Mouse (Mus musculus) forebrain, embryonic 14.5 days (tissue): Measurements from ENCODE around the gene Primpol. TPM values are rescaled to one million over a fixed set of nuclear protein-coding genes. Genes with fewer than 3 reads are reported as not detected.
A peak's percentile ranks its signal among the peaks of the same experiment; 100 is the strongest.
"Not testable (repeated sequence)": the region's sequence is repeated elsewhere in the genome, so short reads cannot be mapped to it uniquely, and the experiment has no call there.

Source experiments
- ATAC-seq: fragments of 200-750 bp; cut with Nextera tagmentation; 2 replicates; pipeline ENCODE4 v1.8.0; 2017; ENCODE audit warnings: mild to moderate bottlenecking, moderate library complexity
- DNase-seq: peaks from one replicate; pipeline ENCODE4 v3.0.0-alpha.2; 2015; ENCODE audit warnings: low spot score
- H3K27ac ChIP-seq: fragments of 300-500 bp; sonication (generic); 2 replicates; pipeline ENCODE4 v1.5.1; 2014; ENCODE audit warnings: low read depth, mild to moderate bottlenecking, control low read depth, low read length, moderate library complexity
- H3K27me3 ChIP-seq: fragments of 300-500 bp; sonication (generic); replicated peaks from 2 replicates; pipeline ENCODE4 v1.6.1; 2014; ENCODE audit warnings: low read length, control low read depth, mixed read lengths; ENCODE audit not compliant: control insufficient read depth, insufficient read depth
- H3K36me3 ChIP-seq: fragments of 300-500 bp; sonication (generic); 2 replicates; pipeline ENCODE4 v1.6.1; 2014; ENCODE audit warnings: low read length, control low read depth; ENCODE audit not compliant: control insufficient read depth, insufficient read depth
- H3K4me1 ChIP-seq: fragments of 300-500 bp; sonication (generic); 2 replicates; pipeline ENCODE4 v1.6.1; 2014; ENCODE audit warnings: antibody characterized with exemption, low read length, control low read depth; ENCODE audit not compliant: control insufficient read depth, insufficient read depth
- H3K4me2 ChIP-seq: fragments of 300-500 bp; sonication (generic); 2 replicates; pipeline ENCODE4 v1.6.1; 2014; ENCODE audit warnings: mild to moderate bottlenecking, control low read depth, low read length
- H3K4me3 ChIP-seq: fragments of 300-500 bp; sonication (generic); 2 replicates; pipeline ENCODE4 v1.5.1; 2014; ENCODE audit warnings: low read depth, low read length, control low read depth
- H3K9ac ChIP-seq: fragments of 300-500 bp; sonication (generic); 2 replicates; pipeline ENCODE4 v1.6.1; 2014; ENCODE audit warnings: mild to moderate bottlenecking, low read length, control low read depth, moderate library complexity
- H3K9me3 ChIP-seq: fragments of 300-500 bp; sonication (generic); replicated peaks from 2 replicates; pipeline ENCODE4 v1.6.1; 2016; ENCODE audit warnings: low read length, control low read depth, mixed read lengths; ENCODE audit not compliant: control insufficient read depth
- WGBS: fragments of 180-500 bp; shearing (Covaris S2); extraction: QIAGEN DNeasy Blood & Tissue Kit; methylation state at CpG from one replicate; pipeline ENCODE4 v1.1.7; 2014; 5-methylcytosine and 5-hydroxymethylcytosine counted together
- polyA plus RNA-seq: library from polyadenylated mRNA; unstranded; fragments of >200 nt; fragmentation: Nextera tagmentation; extraction: Ambion mirVana; gene quantifications from 2 replicates; pipeline ENCODE4 v1.2.1, GENCODE M21; 2014

Gene Primpol
- polyA plus RNA-seq, 1 experiment from 2014 or later: 6.7 TPM

DNA sequence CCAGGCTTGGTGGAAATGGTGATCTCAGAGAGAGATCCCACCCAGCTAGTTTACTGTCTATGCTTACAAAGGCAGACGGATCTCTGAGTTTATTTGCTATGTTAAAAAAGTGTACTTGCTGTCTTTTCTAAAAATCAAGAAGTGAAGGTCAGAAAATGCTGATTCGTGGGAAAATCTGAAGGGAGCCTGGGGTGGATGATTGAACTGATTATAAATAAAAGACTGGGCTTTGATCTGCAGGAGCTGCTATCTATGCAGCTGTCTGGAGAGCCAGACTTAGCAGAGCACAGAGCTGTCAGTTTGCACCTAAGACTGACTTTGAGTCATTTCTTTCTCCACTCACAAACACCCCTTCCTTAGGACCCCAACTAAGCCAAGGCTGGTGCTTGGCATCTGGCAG, 19.6 kb downstream of the Primpol start:
- H3K4me1 ChIP-seq: no peaks in the 10 kb centered on the region
- DNase-seq: no peak
- no peak overlapping the region for H3K27ac ChIP-seq
- H3K4me2 ChIP-seq: no peak overlapping the region
- 91% methylated on average over 2 of the region's 2 CpGs for WGBS
- H3K9ac ChIP-seq: no peak overlapping the region
- H3K36me3 ChIP-seq: 0 out of 2 replicates have a peak, but pooled peaks cover 2% of the 10 kb centered on the region
- no peak overlapping the region for H3K4me3 ChIP-seq
- no peak for ATAC-seq
- no peaks in the 10 kb centered on the region for H3K9me3 ChIP-seq
- no peaks in the 10 kb centered on the region for H3K27me3 ChIP-seq

DNA sequence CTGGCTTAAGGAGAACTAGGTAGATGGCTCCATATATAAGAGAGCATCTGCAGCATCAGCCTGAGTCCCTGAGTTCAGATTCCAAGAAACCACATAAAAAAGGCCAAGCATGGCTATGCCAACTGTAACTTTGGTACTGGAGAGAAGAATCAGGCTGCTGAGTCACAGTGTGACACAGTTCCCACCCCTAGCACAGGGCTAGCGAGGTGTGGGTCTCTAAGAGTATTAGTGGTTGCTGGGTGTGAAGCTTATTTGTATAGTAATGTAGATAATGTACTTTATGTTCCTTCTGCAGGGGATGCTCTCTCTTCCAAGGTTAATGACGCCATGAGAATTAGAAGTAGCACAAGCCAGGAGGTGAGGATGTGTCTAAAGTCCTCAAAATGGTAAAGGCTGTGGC, 20.5 kb downstream of the Primpol start:
- ATAC-seq (no peak), DNase-seq (no peak)
- H3K27me3 ChIP-seq: no peaks in the 10 kb centered on the region
- H3K9me3 ChIP-seq: no peaks in the 10 kb centered on the region
- WGBS: 90% methylated on average over 2 of the region's 2 CpGs
- 0 out of 2 replicates have a peak, but pooled peaks cover 2% of the 10 kb centered on the region for H3K36me3 ChIP-seq
- H3K9ac ChIP-seq: no peak overlapping the region
- H3K4me1 ChIP-seq: no peaks in the 10 kb centered on the region
- H3K27ac ChIP-seq: no peak overlapping the region
- H3K4me3 ChIP-seq: no peak overlapping the region
- H3K4me2 ChIP-seq: no peak overlapping the region

GRCm38 (mm10) chr8:46595593-46595992, 21.4 kb downstream of the Primpol start:
- DNase-seq (no peak), ATAC-seq (no peak)
- WGBS: 91% methylated on average over 2 of the region's 2 CpGs
- no peaks in the 10 kb centered on the region for H3K4me1 ChIP-seq
- H3K27me3 ChIP-seq: no peaks in the 10 kb centered on the region
- H3K4me3 ChIP-seq: no peak overlapping the region
- H3K27ac ChIP-seq: no peak overlapping the region
- no peak overlapping the region for H3K4me2 ChIP-seq
- no peak overlapping the region for H3K9ac ChIP-seq
- no peaks in the 10 kb centered on the region for H3K9me3 ChIP-seq
- H3K36me3 ChIP-seq: 0 out of 2 replicates have a peak, but pooled peaks cover 2% of the 10 kb centered on the region

- H3K4me1 ChIP-seq: no peaks in the 10 kb centered on the region
- H3K4me3 ChIP-seq: no peak overlapping the region
- H3K4me2 ChIP-seq: no peak overlapping the region
- H3K9ac ChIP-seq: no peak overlapping the region
- no peak overlapping the region for H3K27ac ChIP-seq
- no peak for ATAC-seq
- no peaks in the 10 kb centered on the region for H3K9me3 ChIP-seq
- H3K27me3 ChIP-seq: no peaks in the 10 kb centered on the region
- no peaks in the 10 kb centered on the region for H3K36me3 ChIP-seq
- DNase-seq: peak; percentile 8
- WGBS: 82% methylated on average over 2 of the region's 2 CpGs
Observed at GRCm38 (mm10) chr8:46593772-46594171, 23.2 kb downstream of the Primpol start.

DNA sequence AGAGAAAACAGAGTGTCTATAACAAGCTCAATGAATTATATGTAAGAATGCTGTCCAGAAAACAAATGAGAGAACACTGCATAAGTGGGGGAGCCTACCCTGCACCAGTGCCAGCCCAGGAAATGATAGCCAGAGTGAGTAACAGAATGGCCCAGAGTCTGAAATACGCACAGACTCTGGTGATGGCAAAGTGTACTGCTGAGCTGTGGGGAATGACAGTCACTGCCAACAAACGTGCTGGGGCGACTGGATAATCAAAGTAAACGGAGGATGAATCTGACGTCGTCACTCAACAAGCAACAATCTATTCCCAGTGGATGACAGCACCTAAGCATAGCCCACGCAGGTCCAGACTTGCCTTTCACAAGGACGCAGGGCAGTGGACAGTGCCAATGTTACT, 23.9 kb downstream of the Primpol start:
- H3K9ac ChIP-seq: no peak overlapping the region
- no peaks in the 10 kb centered on the region for H3K36me3 ChIP-seq
- H3K4me1 ChIP-seq: no peaks in the 10 kb centered on the region
- H3K4me3 ChIP-seq: no peak overlapping the region
- H3K27ac ChIP-seq: no peak overlapping the region
- peak; percentile 11 for DNase-seq
- no peaks in the 10 kb centered on the region for H3K9me3 ChIP-seq
- WGBS: 82% methylated on average over 8 of the region's 8 CpGs
- no peak overlapping the region for H3K4me2 ChIP-seq
- no peak for ATAC-seq
- H3K27me3 ChIP-seq: no peaks in the 10 kb centered on the region

DNA sequence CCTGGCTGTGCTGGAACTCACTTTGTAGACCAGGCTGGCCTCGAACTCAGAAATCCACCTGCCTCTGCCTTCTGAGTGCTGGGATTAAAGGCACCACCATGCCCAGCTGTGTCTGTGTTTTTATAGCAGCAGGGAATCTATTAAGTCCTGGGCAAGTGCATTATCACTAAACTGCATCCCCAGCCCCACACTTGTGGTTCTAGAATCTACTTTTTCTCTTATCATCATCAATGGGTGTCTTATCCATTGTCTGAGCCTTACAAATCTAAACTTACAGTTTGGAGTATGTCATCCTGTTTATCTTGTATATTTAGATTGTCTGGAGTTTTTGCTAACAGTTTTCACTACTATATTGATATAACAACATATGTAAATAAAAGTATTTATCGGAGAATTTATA, 28.3 kb downstream of the Primpol start:
- ATAC-seq (no peak), DNase-seq (no peak)
- H3K9ac ChIP-seq: no peak overlapping the region
- H3K4me1 ChIP-seq: no peaks in the 10 kb centered on the region
- H3K27me3 ChIP-seq: no peaks in the 10 kb centered on the region
- H3K4me3 ChIP-seq: no peak overlapping the region
- WGBS: 95% methylated on average over 2 of the region's 2 CpGs
- H3K36me3 ChIP-seq: no peaks in the 10 kb centered on the region
- H3K4me2 ChIP-seq: no peak overlapping the region
- no peak overlapping the region for H3K27ac ChIP-seq
- H3K9me3 ChIP-seq: no peaks in the 10 kb centered on the region

- no peak for DNase-seq
- Histone ChIP-seq H3K4me2 (no peak overlapping the region), H3K9me3 (no peaks in the 10 kb centered on the region), H3K36me3 (no peaks in the 10 kb centered on the region), H3K9ac (no peak overlapping the region), H3K4me1 (no peaks in the 10 kb centered on the region), H3K4me3 (no peak overlapping the region), H3K27ac (no peak overlapping the region), H3K27me3 (no peaks in the 10 kb centered on the region)
- ATAC-seq: no peak
- 94% methylated on average over 5 of the region's 5 CpGs for WGBS
Observed at GRCm38 (mm10) chr8:46587911-46588310, 29.1 kb downstream of the Primpol start.

DNA sequence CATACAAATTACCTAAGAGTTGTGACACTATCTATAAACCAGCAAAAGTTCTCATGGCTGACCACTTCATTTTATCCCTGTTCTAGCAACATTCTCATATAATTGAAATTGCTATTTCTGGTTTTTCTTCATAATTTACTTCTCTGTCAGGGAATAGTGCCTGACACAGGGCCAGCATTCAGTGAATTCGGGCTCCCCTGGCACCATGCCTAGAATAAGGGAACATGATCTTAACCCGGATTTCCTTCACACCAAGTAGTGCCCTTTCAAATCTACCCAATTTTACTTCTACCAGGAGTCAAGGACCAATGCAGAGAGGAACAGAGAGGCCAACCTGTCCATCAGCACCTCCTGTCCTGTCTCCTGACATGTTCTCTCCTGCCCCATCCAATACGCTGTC, 31.4 kb downstream of the Primpol start:
- Histone ChIP-seq H3K9ac (no peak overlapping the region), H3K4me3 (no peak overlapping the region), H3K27me3 (no peaks in the 10 kb centered on the region), H3K4me1 (no peaks in the 10 kb centered on the region), H3K4me2 (no peak overlapping the region), H3K36me3 (peaks cover 12% of the 10 kb centered on the region; the same call in 1 of the 2 replicates), H3K27ac (no peak overlapping the region), H3K9me3 (no peaks in the 10 kb centered on the region)
- no peak for DNase-seq
- 86% methylated on average over 3 of the region's 3 CpGs for WGBS
- no peak for ATAC-seq

GRCm38 (mm10) chr8:46584328-46584727, 32.7 kb downstream of the Primpol start:
- H3K9ac ChIP-seq, H3K9me3 ChIP-seq, ATAC-seq: not testable (repeated sequence)

More at GRCm38 (mm10) chr8:46584328-46584727, 32.7 kb downstream of the Primpol start:
- not testable (repeated sequence) for H3K27me3 ChIP-seq, H3K4me3 ChIP-seq, H3K27ac ChIP-seq, H3K4me2 ChIP-seq, DNase-seq, H3K4me1 ChIP-seq
- H3K36me3 ChIP-seq: peaks cover 17% of the 10 kb centered on the region
- 43% methylated on average over 4 of the region's 4 CpGs for WGBS
